Mouse (Mus musculus): Measurements from ENCODE around the gene Efemp1. TPM values are rescaled to one million over a fixed set of nuclear protein-coding genes. Genes with fewer than 3 reads are reported as not detected.

Gene Efemp1
- 10 to 100 TPM; 20.3 to 23.4 TPM for total RNA-seq (2021)
- long read RNA-seq, experiment 1, transcript Efemp1-201 (11 exons, 2,037 nt), result major isoform, 14 of 19 reads
- long read RNA-seq, experiment 1, partial matches to known transcripts, result 4 of 19 reads
- long read RNA-seq, experiment 1, other reads (novel, unspliced or antisense), result 1 of 19 reads
- long read RNA-seq, experiment 2, transcript Efemp1-201 (11 exons, 2,037 nt), result major isoform, 8 of 8 reads
- long read RNA-seq, experiment 2, partial matches to known transcripts, result 0 of 8 reads
- long read RNA-seq, experiment 2, other reads (novel, unspliced or antisense), result 0 of 8 reads

- peak; percentile 55 to 64 for DNase-seq
Measured at GRCm38 (mm10) chr11:28853102-28853800, at the start of gene Efemp1. Gene Efemp1, plus strand, starts transcription at chr11:28853204.

- peak; percentile 11 to 59 for DNase-seq
Measured at GRCm38 (mm10) chr11:28808685-28809084, 44.3 kb upstream of the Efemp1 start.

GRCm38 (mm10) chr11:28811874-28812273 lies 41.1 kb upstream of the Efemp1 start:
- DNase-seq, result peak; percentile 6 to 17

- no peak for DNase-seq
Measured at GRCm38 (mm10) chr11:28812564-28812963, 40.4 kb upstream of the Efemp1 start.

GRCm38 (mm10) chr11:28817405-28817804 lies 35.6 kb upstream of the Efemp1 start:
- DNase-seq, result peak in 1 of 2 experiments; percentile 40

GRCm38 (mm10) chr11:28826950-28827349 lies 26.1 kb upstream of the Efemp1 start:
- DNase-seq, result no peak

- peak; percentile 32 to 51 for DNase-seq
Measured at GRCm38 (mm10) chr11:28833809-28834208, 19.2 kb upstream of the Efemp1 start.

- no peak for DNase-seq
Measured at GRCm38 (mm10) chr11:28835141-28835540, 17.9 kb upstream of the Efemp1 start.

GRCm38 (mm10) chr11:28849841-28850240 lies 3.2 kb upstream of the Efemp1 start:
- peak in 1 of 2 experiments; percentile 30 for DNase-seq

GRCm38 (mm10) chr11:28851645-28852044 lies 1.4 kb upstream of the Efemp1 start:
- DNase-seq, result no peak

GRCm38 (mm10) chr11:28852361-28852919 lies 564 bp upstream of the Efemp1 start:
- peak in 1 of 2 experiments; percentile 11 for DNase-seq

GRCm38 (mm10) chr11:28859125-28859524 lies 6.1 kb downstream of the Efemp1 start:
- no peak for DNase-seq

- no peak for DNase-seq
Measured at GRCm38 (mm10) chr11:28869129-28869528, 16.1 kb downstream of the Efemp1 start.

- no peak for DNase-seq
Measured at GRCm38 (mm10) chr11:28881381-28881976, 28.5 kb downstream of the Efemp1 start.

GRCm38 (mm10) chr11:28883106-28883505 lies 30.1 kb downstream of the Efemp1 start:
- DNase-seq, result no peak

- DNase-seq, result no peak
Measured at GRCm38 (mm10) chr11:28889538-28889937, 36.5 kb downstream of the Efemp1 start.

GRCm38 (mm10) chr11:28891515-28891914 lies 38.5 kb downstream of the Efemp1 start:
- DNase-seq, result no peak

- no peak for DNase-seq
Measured at GRCm38 (mm10) chr11:28899420-28899819, 46.4 kb downstream of the Efemp1 start.

- DNase-seq, result no peak
Measured at GRCm38 (mm10) chr11:28904596-28904995, 51.6 kb downstream of the Efemp1 start.

- peak; percentile 71 to 73 for DNase-seq
Measured at GRCm38 (mm10) chr11:28906288-28906687, 53.3 kb downstream of the Efemp1 start.

- DNase-seq, result peak; percentile 49 to 70
Measured at GRCm38 (mm10) chr11:28908908-28909545, 56.0 kb downstream of the Efemp1 start.

GRCm38 (mm10) chr11:28912469-28913138 lies 59.6 kb downstream of the Efemp1 start:
- no peak for DNase-seq
